Mouse (Mus musculus): ENCODE results near the gene Zdhhc12.

The Zdhhc12 gene

DNA sequence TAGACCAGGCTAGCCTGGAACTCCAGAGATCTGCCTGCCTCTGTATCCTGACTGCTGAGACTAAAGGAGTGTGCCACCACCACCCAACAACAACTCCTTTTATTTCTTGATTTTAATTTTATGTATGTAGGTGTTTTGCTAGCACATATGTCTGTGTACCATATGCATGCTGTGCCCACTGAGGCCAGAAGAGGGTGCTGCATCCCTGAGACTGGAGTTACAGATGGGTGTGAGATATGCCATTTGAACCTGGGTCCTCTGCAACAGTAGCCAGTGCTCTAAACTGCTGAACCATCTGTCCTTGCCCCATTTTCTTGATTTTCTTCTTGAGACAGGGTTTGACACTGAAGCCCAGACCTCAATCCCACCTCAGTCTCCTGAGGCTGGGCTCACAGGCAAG lies 12.9 kb upstream of the Zdhhc12 start:
- CTCF ChIA-PET = interaction anchor here (0.7 kb wide), 1 partner anchor 24 kb away, joined by 3 read pairs; no protein-coding TSS in a partner anchor

DNA sequence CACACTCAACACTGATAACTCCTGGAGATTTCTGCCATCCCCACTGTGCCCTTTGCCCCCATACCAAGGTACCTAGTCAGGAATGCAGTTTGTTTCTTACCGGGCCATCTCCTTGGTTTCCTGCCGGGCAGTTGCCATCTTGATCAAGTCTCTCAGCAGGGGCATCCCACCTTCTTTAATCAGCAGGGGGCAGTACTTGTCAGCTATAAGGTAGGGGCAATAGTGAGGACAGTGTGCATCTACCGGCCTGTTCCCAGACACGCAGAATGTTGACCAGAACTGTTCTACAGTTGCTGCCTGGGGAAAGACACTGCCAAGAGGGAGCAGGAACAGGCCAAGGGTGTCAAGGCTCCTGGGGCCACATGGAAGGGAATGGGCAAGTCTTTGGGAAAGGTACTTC lies 6.8 kb upstream of the Zdhhc12 start:
- CTCF ChIA-PET = no interaction called here

DNA sequence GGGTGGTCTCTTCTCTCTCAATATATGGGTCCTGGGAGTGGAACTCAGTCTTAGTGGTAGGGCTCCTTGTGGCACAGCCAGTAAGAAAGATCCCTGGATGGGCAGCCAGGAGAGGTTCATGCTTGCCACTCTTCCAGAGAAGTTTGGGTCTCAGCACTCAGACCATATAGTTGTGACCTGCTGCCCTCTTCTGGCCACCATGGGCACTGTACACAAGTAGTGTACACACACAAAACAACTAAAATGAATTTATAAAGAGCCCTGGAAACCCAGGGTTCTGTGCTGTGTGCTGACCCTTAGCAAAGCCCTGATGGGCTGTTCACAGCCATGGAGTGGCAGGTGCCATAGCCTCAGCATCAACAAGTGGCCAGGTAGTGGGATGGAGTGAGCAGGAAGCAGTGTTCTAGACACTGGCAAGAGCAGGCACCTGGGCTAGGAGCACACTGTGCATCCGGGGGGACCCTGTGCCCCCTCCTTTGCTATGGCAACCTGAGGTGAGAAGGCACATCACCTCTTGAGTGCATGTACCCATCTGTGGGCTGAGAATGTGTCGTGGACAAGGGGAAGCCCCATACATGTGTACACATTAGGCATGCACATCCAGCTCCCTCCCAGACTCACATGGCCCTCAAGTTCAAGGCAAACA lies 2.6 kb upstream of the Zdhhc12 start:
- CTCF ChIA-PET = no interaction called here

DNA sequence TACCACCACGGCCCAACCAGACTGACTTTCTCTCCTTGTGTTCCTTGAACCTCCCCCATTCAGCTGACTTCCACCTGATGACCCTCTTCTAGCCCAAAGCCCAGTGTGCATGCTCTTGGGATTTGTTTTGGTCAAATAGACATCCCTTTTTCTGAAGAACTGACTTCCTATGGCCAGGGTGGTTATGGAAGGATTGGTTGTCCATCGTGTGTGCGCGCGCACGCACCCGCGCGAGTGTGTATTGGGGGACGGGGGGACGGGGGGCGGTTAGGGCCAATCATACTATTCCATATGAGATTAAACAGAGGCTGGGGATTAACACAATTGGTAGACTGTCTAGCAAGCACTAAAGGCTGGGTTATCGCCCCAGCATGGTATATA lies 750 bp upstream of the Zdhhc12 start:
- CTCF ChIA-PET = interaction anchor here (0.5 kb wide), 1 partner anchor 165 kb away, joined by 3 read pairs; no protein-coding TSS in a partner anchor

- CTCF ChIA-PET = no interaction called here
Observed at GRCm38 (mm10) chr2:30092280-30092918, 1.0 kb downstream of the Zdhhc12 start.

DNA sequence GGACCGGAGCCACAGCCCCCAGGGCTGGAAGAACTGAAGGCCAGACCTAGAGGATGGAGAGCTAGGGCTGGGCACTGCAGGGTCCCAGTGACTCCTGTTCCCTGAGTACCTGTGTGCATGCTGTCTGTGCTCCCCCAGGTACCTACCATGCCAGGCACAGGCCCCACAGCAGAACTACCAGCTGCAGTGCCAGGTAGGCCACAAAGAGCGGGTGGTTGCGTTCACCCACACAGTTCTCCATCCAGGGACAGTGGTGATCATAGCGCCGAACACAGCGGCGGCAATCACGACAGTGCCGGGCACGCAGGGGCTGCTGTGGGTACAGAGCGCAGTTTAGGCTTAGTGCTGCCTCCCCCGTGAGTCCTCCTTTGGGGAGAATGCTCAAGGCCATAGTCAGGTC lies 1.9 kb downstream of the Zdhhc12 start:
- CTCF ChIA-PET = no interaction called here

DNA sequence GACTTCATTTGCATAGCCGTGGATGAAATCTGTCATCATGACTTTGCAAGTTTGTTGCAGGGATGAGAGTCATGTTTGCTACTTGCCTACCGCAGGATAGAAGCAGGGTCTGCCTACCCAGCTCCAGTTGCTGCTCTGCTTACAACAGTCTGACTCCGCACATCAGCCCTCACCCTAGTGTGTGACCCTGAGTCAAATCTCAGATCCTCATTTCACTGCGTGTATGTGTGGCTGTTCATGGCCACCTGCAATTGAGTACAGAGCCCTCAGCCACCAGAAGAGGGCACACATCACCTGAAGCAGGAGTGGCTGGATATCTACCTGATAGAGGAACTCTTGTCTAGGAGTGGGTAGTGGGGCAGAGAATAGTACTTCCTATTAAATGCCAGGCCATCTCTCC lies 6.1 kb downstream of the Zdhhc12 start:
- CTCF ChIA-PET = no interaction called here

DNA sequence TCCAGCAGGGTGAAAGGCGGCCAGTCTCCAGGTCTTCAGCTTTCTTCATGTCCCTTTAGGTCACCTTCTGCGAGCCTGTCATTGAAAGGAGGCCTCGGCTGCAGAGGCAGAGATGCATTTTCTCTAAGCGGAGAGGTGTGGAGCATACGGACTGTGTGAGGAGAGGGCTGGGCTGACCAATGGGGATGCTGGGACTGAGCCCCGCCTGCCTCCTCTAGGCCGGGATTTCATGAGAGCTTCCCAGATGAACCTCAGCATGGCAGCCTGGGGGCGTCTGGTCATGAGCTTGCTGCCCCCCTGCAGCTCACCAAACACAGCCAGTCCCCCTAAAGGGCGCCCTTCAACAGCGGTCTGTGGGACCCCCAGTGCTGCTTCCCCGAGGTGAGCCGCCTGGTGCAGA lies 8.8 kb downstream of the Zdhhc12 start:
- CTCF ChIA-PET = interaction anchor here (0.9 kb wide), 1 partner anchor 94 kb away, joined by 3 read pairs; the partner anchor contains the start of gene Spout1

GRCm38 (mm10) chr2:30084113-30084512 lies 9.3 kb downstream of the Zdhhc12 start:
- CTCF ChIA-PET = interaction anchor here (0.9 kb wide), 1 partner anchor 94 kb away, joined by 3 read pairs; the partner anchor contains the start of gene Spout1

- CTCF ChIA-PET = no interaction called here
Observed at GRCm38 (mm10) chr2:30080181-30080800, 13.2 kb downstream of the Zdhhc12 start.

DNA sequence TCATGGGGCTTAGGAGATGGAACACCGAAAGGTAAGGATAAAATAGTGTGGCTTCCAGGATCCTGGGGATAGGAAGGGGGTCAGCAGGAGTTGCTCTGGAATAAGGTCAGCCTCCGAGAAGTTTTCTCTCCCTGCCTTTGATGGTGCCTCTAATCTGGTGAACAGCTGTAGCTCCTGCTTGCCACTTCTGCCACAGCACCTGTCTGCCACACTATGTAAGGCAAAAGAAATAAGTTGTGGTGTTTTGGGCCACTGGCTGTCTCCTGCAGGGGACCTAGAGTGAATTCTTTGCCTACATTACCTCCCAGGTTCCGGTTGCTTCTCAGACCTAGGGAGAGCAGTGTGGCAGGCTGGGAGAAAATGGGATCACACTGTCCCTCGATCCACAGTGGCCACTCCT lies 14.7 kb downstream of the Zdhhc12 start:
- CTCF ChIA-PET = interaction anchor here (0.5 to 0.7 kb wide), 3 partner anchors 18 to 87 kb away, joined by 3 to 17 read pairs (median 6); no protein-coding TSS in a partner anchor

GRCm38 (mm10) chr2:30078349-30078712 lies 15.1 kb downstream of the Zdhhc12 start:
- CTCF ChIA-PET = interaction anchor here (0.7 kb wide), 1 partner anchor 24 kb away, joined by 3 read pairs; no protein-coding TSS in a partner anchor

- CTCF ChIA-PET = no interaction called here
Observed at GRCm38 (mm10) chr2:30077502-30078348, 15.7 kb downstream of the Zdhhc12 start, which contains the start of gene Pkn3. Pkn3 (plus strand) TSS chr2:30077684.

DNA sequence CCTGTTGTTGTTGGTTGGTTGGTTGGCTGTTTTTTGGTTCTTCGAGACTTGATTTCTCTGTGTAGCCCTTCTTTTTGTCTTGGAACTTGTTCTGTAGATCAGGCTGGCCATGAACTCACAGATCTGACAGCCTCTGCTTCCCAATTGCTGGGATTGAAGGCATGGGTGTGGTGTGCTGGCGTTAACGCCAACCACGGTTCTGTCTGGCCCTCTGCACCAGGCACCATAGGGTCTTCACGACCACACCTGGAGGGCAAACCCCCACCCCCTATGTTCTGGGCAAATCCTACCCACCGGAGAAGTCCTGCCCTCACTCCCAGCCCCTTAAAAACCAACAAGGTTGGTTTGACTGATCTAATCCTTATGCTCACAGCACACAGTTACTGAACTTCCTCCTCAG lies 16.5 kb downstream of the Zdhhc12 start:
- CTCF ChIA-PET = no interaction called here

GRCm38 (mm10) chr2:30076439-30076838 lies 17.0 kb downstream of the Zdhhc12 start:
- CTCF ChIA-PET = no interaction called here

GRCm38 (mm10) chr2:30075625-30076024 lies 17.8 kb downstream of the Zdhhc12 start:
- CTCF ChIA-PET = no interaction called here

DNA sequence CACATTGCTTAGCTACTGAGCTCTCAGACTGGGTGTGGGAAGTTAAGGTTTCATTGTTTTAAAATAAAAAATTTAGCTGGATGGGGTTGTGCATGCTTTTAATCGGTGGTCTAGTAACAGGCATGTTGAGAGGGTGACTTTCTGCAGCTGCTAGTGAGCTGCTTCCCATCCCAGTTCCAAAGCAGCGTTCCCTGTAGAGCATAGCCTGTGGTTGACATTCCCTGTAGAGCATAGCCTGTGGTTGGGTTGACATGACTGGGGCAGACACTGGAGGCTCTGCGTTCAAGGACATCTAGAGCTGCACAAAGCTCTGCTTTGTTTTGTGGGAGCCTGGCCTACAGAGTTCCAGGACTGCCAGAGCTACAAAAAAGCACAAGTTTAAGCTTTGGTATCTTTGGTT lies 20.2 kb downstream of the Zdhhc12 start:
- CTCF ChIA-PET = no interaction called here

GRCm38 (mm10) chr2:30072875-30073274 lies 20.6 kb downstream of the Zdhhc12 start:
- CTCF ChIA-PET = no interaction called here

- CTCF ChIA-PET = no interaction called here
Observed at GRCm38 (mm10) chr2:30067962-30068361, 25.5 kb downstream of the Zdhhc12 start.

DNA sequence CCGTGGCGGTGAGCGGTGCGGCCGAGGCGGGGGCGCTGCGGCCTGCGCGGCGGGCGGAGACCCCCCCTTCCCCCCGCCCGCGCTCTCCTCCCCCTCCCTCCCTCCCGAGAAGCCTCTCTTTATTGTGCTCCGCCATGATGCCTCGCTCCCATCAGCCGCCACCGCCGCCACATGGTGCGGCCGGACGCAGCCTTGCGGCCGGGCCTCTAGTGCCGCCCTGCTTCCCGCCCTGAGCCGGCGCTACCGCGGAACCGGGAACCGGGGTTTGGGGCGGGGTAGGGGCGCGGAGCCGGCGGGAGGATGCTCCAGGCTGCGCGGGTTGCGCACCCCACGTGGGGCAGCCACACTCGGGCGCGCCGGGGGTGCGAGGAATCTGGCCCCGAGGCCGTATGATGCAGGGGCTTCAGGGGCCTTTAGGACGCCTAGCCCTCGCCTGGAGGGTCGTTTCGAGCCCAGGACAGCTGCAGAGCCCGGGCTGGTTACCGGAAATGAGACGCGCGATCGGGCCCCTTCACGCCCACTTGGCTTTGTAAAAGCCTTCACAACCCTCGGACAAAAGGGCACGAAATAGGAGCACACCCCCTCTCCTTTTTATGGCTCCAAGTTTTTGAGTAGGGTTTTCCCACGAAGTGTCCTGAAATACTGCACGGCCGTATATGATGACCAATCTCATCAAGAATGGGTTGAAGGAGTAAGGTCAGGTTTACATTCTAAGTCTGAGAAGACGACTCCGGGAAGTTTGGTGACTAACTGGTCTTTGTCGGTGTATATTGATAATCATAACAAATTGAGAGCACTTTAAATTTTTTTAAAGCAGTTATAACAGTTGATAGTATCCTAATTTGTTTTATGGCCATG lies 26.2 kb downstream of the Zdhhc12 start:
- CTCF ChIA-PET = no interaction called here

Data from spleen, embryonic (tissue).